Mouse (Mus musculus): Measurements from ENCODE around the gene Lman2l.

Gene Lman2l

DNA sequence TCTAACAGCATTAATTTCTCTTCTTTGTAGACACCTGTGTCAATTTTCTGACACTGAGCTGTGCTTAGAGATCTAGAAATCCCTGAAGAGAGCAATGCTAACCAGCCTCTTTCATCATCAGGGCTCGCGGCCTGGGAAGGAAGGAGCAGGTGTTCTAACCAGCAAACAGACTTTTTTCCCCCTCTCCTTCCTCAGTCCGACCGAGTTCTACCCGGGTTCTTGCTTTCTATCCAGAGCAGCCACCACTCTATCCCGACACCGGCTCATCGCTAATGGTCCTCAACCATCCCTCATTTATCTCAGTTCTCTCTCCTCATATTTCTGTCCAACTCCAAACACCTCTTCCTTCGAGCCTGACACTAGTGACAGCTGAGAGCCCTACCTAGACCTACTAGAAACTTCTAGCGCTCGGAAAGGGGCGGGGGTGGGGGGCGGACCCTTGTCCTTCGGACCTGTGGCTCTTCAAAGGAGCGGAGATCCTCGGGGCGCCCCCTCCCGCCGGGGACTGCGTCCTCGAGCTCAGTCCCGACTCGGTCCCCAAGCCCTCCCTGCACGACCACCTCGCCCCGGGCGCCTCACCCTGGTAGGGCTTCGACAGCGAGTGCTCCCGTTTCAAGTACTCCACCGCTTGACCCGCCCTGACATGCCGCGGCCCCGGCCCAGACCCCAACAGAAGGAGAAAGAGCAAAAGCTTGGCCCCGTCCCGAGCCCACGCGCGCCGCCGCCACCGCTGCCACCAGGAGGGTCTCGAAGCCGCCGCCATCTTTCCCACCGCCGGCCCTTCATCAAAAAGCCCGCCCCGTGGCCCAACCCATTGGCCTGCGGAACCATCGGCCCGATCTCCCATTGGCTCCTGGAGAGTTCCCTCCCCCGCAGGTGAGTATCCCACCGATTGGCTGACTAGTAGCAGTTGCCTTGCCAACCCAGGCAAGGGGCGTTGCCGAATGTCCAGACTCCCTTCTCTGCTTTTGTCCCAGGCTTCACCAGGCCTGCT, at the start of gene Lman2l:
TSS of gene Lman2l (minus strand) at position 801 of the 994 bp plus-strand sequence.
- DNase-seq (ENCODE audit: low spot score), result peak; percentile 99

DNA sequence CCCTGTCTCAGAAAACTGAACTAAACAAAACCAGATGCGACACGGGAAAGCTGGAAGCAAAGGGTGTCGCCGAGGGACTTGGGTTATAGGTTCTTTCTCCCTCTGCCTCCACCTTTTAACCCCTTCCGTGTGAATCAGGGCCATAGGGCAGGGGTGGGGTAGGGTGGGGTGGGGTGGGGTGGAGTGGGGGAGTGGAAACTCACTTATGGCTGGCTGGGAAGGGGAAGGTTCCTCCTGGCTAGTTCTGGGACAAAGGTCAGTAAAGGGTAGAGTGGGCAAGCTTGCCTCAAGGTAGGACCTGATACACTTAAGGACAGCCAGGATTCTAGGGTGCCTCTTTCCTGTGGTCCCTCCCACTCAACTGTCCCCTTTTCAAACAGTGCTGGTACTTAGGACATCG, 48.2 kb upstream of the Lman2l start:
- no peak for DNase-seq (ENCODE audit: low spot score)

DNA sequence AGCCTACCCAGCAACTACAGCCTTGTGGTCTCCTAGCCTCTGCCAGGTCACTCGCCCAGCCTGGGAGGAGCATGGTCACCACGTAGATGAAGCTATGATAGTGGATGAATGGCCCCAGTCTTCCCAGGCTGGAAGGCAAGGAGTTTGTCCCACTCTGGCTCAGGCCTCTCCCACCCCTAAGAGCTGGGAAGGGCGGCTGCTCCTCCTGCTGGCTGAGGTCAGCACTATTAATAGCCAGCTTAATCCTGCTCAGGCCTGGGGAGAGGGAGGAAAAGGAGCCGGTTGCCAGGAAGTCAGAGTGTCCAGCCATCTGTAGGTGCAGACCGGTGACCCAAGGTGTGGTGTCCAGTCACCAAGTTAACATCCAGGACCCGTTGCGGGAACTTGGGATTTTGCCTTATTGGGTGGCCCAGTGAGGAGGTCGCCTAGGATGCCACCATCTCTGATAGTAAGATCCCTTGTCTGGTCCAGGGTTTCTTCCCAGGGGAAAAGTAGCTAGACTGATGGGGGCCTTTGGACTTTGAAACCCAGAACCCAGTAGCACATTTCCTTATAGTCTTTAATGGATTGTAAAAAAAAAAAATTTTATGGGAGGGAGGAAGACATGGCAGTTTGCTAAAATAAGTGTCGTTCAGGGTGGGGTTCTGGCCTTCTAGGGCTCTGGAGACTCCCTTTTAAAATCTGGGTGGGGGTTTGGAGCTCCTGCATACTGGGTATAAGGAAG, 47.5 kb upstream of the Lman2l start:
- peak; percentile 82 for DNase-seq (ENCODE audit: low spot score)

DNA sequence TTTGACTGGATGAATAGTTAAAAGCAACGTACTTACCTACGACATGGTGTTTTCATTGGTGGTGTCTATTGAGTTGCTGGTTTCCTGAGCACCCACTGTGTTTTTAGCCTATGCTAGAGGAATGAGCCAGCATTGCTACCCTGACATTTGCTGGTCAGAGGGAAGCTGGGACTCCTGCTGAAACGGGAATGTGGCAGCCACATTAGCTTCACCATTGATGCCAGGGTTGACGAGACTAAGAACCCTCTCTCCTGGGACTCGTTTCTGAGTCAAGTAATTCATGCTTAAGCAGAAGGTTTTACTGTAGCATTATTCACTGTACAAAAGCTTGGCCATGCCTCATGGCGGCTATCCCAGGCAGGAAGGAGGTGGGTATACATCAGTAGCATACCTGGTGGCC, 44.6 kb upstream of the Lman2l start:
- no peak for DNase-seq (ENCODE audit: low spot score)

DNA sequence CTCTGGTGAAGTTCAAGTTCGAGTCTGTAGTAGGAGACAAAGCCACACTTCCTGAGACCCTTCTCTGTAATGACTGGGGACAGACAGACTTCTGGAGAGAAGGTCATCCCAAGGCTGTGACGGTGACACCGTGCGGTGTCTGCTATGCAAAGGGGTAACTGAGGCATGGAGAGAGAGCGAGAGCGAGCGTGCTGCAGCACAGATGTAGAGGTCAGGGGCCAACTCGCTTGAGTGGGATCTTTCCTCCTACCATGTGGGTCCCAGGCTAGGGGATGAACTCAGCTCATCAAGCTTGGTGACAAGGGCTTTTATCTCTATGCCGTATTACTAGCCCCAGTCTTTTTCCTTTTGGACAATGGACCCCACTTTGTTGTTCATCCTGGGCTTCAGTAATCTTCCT, 42.0 kb upstream of the Lman2l start:
- DNase-seq (ENCODE audit: low spot score), result no peak

DNA sequence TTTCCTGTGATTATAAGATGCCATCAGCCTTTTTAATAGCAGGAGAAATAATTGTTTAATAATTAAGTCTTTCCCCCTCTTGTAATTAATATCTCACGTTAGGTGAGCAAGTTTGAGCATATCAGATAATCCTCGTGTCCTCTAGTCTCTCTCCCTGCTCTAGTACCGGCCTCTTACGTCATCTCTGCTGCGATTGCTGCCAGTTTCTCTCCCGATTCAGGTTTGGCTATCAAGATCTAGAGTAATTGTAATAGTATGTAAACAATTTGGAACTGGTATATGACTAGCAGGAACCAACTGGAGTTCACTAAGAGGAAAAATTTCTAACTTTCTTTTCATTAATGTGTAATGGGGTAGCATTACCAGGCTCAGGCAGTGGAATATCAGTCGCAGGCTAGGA, 40.0 kb upstream of the Lman2l start:
- no peak for DNase-seq (ENCODE audit: low spot score)

DNA sequence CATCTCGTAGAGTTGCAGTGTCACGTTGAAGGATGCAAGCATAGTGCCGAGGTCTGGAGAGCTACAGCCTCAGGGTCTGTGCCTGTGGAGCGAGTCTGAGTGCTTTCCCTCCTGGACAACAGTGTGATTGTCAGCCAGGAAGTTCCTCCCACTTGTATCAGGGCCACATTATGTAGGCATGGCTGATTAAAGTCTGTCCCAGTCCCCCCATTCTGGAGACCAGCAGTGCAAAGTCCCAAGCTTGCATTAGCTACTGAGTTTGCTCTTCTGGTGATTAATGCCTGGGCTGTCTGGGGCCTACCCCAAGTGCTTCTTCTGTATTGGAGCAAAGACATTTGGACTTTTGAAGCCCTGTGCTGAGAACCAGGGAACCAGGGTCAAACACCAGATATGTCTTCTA, 38.8 kb upstream of the Lman2l start:
- DNase-seq (ENCODE audit: low spot score), result no peak

DNA sequence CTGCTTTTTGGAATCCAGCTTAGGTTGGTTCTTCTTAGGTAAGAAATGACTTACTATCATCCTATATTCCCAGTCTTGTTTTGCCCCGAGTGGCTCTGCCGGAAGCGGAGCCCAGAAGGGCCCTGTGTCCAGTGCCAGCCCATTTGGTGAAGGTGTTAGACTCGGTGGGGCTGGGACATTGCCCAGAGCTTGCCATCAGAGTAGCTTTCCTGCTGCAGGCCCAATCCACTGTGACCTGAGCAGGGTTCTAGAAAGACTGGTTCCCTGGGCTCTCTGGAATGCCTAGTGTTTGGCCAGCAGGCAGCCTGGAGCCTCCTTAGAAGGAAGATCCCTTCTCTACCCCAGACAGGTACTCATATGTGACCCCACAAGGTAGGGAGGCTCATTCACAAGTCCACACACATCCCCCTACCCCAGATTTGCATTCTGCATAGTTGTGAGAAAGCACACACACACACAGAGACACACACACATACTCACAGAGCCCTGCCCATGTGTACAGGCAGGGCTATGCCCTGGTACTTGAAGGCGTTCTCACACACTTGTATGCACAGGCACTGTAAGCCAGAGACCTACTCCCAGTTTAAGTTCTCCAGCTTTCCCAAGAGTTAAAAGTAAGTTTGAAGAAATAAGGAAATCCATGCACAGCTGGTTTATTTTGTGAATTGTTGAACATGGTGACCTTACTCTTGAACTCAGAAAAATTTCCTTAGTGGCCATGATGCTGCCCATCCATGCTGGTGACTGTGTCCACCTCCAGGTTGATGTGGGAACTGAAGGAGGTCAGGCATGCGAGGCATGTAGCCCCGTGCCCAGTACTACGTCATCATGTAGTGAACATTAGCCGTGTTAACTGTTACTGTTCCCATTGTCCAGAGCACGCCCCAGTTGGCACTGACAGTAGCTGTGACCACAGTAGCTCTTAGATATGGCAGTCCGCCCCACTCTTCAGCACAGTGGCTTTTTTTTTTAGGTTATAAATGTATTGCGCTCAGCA, 35.1 kb upstream of the Lman2l start:
- DNase-seq (ENCODE audit: low spot score), result no peak

DNA sequence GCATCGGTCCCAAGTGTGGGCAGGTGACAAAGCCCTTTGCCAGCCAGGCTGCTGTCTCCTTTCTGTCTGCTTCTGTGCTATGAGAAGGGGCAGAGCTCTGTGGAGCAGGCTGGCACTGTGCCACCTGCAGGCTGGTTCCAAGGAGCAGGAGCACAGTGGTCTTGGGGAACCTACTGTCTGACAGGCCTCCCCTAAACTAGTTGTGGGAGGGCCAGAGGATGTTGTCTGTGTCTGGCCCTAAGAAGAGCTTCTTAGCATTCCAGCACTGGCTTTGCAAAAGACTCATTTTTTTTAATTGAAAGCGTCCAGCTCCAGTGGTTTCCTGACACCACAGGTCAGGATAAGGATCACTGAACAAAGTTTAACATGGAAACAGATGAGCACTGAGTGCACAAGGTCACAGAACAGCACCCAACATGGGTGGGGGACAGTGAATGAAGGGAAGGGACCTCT, 33.3 kb upstream of the Lman2l start:
- no peak for DNase-seq (ENCODE audit: low spot score)

DNA sequence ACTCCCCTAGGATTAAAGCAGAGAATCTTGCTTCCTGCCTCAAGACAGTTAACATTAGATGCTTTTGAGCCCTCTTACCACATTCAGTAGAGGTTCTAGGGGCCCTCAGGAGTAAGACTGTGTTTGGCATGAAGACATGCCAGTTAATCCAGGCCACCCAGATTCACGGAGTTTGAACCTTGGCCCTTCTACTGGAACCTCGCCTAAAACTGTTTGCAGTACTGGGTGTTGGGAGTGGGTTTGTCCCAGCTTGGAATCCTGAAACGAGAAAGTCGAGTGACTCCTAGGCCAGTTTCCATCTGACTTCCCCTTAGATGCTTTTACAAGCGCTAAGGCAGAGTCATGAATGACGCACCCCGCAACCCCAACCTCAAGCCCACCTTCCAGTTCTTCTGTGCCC, 31.4 kb upstream of the Lman2l start:
- no peak for DNase-seq (ENCODE audit: low spot score)

DNA sequence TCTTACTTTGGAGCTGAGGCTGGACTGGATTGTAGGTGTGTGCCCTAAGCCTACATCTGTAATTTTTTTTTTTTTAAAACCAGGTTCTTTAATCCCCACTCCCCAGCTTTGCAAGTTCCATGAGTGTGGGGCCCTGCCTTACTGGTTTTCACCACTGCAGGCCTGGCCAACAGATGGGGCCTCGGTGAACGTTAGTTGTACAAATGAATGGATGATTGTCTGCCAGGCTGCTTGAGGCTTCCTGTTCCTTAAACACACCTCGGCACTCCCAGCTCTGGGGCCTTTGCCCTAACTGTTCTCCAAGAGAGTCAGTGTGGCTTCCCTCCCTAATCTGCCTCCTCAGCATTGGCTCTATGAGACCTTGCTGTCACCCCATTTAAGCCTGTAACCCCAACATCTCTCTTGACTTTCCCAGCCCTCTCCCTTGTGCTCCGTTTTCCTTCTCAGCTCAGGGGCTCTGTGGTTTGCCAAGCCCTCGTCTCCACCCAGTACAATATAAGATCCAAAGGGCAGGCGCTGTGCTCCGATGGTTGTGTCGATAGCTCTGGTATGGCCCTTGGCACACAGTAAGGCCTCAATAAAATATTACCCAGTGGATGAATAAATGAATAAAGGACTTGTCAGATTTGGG, 30.5 kb upstream of the Lman2l start:
- DNase-seq (ENCODE audit: low spot score), result no peak

DNA sequence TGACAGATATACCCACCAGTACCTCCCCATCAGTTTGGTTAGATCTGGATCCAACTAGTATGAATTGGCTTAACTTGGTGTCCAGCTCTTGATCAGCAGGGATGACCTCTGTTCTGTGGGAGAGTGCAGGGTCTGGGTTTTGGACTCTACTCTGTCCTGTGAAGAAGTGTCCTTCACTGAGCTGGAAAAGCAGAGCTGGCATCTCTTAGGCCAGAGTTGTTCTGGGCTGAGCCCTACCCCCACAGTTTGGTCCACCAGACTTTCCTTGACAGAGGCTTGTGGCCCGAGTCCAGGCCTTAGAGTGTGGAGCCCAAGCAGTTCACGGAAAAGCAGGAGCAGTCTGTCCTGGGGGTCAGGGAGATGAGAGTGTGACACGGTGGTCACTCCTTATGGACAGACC, 29.6 kb upstream of the Lman2l start:
- DNase-seq (ENCODE audit: low spot score), result no peak

DNA sequence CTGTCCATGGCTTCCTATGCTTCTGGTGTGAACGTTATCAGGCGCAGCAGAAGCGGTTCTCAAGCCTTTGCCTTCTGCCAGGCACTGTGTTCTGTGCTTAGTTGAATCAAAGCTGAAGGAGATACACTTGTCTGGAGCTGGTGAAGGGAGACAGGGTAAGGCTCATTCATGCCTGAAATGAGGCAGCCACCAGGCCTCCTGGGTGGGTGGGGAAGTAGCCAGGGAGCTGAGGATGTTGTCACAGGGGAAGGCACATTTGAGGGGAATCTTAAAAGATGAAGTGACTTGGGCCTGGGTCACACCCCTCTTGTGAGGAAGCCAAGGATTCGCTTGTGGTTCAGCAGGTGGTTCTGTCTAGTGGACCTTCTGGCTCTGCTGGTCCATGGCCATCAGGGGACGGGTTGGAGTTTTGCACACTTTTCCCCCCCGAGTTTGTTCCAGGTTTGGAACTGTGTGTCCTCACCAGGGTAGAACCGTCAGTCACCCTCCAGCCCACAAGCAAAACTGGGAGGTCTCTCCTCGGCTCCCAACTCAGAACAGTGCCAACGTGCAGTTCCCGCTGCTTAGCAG, 28.2 kb upstream of the Lman2l start:
- DNase-seq (ENCODE audit: low spot score), result no peak

DNA sequence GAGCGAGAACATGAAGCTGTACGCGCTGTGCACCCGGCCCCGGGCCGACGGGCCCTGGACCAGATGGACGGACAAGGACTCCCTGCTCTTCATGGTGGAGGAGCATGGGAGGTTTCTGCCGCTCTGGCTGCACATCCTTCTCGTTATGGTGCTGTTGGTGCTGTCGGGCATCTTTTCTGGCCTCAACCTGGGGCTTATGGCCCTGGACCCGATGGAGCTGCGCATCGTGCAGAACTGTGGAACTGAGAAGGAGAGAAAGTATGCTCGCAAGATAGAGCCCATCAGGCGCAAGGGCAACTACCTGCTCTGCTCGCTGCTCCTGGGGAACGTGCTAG, 27.0 kb upstream of the Lman2l start:
- DNase-seq (ENCODE audit: low spot score), result no peak

DNA sequence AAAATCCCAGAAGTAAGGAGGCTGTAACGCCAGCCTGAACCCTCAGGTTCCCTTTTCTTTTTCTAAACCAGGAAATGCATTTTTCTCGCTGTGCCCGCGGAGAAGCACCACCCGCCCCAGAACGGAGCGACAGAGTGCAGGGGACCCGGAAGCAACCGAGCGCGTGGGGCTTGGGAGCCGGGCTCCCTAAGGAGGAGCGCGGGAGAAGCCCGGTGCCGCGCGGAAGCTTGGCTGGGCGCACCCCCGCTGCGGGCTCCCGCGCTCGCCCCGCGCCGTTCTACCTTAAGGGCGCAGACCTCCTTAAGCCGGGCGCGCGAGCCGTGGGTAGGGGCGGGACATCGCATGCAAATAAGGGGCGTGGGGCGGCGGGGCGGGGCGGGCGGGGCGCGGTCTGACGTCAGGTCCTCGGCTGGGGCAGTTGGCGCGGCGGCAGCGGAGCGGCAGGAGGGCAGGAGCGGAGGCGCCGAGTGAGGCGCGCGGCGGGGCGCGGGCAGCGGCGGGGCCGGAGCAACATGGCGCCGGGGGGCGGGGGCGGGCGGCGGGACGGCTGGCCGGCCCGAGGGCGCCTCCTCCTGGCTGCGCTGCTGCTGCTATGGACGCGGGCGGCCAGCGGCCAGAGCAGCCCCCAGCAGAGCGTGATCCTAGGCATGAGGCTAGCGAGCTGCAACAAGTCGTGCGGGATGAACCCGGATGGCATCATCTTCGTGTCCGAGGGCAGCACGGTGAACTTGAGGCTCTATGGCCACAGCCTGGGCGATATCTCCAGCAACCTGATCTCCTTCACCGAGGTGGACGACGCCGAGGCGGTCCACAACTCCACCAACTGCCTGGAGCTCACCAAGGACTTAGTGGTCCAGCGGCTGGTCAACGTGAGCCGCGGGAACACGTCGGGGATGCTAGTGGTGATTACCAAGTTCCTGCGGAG, 26.4 kb upstream of the Lman2l start, which contains the start of gene Cnnm4:
TSS of gene Cnnm4 (plus strand) at position 440 of the 925 bp plus-strand sequence.
- DNase-seq (ENCODE audit: low spot score), result peak; percentile 96

DNA sequence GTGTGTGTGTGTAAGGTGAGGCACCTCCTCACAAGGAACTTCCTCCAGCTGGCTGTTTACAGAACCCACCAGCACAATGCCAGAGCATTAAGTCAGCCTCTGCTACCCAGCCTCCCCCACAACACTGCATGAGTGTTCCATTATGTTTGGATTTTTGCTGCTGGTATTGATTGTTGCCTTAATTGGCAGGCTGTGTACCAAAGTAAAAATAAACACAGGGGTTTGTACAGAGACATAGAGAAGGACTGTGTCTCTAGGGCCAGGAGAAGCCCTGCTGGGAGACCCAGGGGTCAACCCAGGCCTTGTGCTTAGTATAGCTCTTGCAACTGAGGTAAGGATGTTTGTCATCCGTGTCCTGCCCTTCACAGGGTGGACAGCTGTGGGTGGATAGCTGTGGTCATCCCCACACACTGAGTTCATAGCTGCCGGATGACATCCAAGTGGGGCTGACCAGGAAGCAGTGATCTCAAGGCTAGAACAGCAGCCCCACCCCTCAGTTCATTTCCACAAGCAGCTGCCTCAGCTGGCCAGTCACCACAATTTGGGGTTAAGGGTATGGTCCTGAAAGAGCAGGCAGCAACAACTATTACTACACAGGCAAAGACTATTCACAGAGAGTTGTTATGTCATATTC, 24.9 kb upstream of the Lman2l start:
- no peak for DNase-seq (ENCODE audit: low spot score)

DNA sequence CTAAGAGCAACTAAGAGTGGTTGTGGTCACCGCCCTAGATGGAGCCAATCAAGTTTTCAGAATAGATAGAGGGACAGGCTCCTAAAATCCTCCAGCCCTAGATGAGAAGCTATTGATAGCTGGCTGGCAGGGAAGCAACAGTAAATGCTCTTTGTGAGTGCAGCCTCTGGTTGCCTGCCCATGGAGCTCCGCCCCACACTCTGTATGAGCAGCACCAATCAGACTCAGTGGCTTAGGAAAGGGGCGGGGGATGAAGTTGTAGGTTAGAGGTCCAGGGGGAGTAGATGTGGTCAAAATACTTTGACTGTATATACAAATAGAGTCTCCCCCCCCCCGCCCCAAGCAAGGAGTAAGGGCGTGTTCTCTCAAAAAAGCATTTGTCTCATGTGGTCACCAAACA, 22.4 kb upstream of the Lman2l start:
- no peak for DNase-seq (ENCODE audit: low spot score)

DNA sequence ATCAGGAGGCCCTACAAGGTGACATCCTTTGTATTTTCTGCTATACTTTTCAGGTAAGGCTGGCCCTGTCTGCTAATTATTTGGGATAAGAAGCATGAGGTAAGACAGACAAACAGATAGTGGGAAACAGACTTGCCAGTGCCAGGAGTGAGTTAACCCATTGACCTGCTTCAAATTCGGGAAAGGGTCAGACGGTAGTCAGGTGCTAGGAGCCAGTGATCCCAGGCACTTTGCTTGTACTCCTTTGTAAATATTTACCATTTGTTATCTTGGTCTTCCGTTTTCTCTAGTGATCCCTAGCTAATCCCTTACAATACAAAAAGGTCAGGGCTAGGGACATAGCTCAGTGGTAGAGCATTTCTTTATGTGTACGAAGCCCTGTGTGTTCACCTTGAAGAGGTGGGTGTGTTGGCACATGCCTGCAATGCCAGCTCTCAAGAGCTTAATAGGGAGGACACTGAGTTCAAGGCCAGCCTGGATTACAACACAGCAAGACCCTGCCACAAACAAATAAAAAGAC, 20.6 kb upstream of the Lman2l start:
- DNase-seq (ENCODE audit: low spot score), result no peak

DNA sequence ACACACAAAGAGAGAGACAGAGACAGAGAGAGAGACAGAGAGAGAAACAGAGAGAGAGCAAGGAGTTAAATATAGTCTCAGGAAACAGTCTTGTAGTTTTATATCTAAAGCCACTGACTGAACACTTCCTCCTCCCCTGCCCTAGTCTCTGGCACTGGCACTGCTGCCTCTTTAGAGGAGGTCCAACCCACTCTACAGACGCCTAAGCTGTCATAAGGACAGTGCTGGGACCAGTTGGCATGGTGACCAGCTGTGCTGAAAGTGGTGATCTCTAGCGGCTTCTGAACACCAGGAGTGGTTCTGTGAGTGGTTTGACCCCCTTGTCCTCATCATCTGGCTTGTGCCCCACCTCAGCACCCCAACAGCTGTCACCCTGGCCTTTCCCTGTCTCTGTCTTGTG, 16.8 kb upstream of the Lman2l start:
- peak; percentile 8 for DNase-seq (ENCODE audit: low spot score)

Measured in MN1 (cell line).